Mouse (Mus musculus) lung, postnatal 0 days (tissue): ENCODE results near the gene Trak1.

ENCODE experiments used
- CTCF ChIP-seq: IDR thresholded peaks from 2 replicates; pipeline ENCODE4 v1.5.1; 2016; ENCODE audit warnings: antibody characterized with exemption, mild to moderate bottlenecking
- EP300 ChIP-seq: IDR thresholded peaks from 2 replicates; pipeline ENCODE4 v1.6.1; 2016; ENCODE audit warnings: antibody characterized with exemption, mild to moderate bottlenecking, control low read depth

- no peak for TF ChIP-seq EP300
- TF ChIP-seq CTCF = no peak
These were observed 7.2 kb downstream of the Trak1 start for GRCm38 (mm10) chr9:121304520-121304919.
